Mouse (Mus musculus): ENCODE measurements at regions not wholly inside any gene's neighbourhood (a gene's known extent, or its start where the extent isn't known, plus 50 kb on each side); places are given as distances from the start of the nearest gene placed in this dataset.

DNA sequence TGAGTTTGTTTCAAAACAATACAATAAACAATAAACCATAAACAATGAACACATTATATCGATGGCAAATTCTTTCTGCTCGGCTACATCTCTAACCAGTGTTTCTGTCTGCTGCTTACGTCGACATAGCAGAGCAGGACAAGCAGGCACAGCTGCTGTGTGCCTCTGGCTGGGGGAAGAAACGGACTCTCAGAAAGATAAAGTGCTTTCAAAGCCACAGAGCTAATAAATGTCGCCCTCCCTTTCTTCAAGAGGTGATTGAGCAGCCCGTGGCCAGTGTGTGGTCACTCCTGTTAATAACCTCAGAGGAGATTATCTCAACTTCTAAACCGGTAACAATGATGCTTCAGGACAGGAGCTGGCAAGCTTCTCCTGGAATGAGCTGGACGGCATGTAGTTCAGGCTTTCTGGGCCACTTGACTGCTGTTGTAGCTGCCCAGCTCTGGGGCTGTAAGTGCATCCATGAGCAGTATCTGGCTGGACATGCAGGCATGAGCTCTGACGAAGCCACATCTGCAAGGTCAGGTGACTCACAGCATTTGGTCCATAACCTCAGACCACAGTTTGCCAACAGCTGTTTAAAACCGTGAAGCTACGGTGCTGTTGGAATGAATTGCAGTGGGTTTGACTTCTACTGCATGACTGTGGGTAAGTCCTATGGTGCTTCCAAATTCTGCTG is 55.6 kb downstream of the Evx1 start:
- 59% methylated on average over 12 of the region's 12 CpGs for WGBS
- Histone ChIP-seq H3K27me3 (replicated peaks; ENCODE audit: low read depth, poor library complexity, severe bottlenecking) (no peaks in the 10 kb centered on the region), H3K4me1 (0 out of 2 replicates have a peak, but pooled peaks cover 6% of the 10 kb centered on the region), H3K36me3 (replicated peaks) (no peaks in the 10 kb centered on the region), H3K4me3 (no peak overlapping the region), H3K9me3 (no peaks in the 10 kb centered on the region), H3K27ac (replicated peaks) (no peak overlapping the region)
- no peak for DNase-seq (ENCODE audit: low spot score)

DNA sequence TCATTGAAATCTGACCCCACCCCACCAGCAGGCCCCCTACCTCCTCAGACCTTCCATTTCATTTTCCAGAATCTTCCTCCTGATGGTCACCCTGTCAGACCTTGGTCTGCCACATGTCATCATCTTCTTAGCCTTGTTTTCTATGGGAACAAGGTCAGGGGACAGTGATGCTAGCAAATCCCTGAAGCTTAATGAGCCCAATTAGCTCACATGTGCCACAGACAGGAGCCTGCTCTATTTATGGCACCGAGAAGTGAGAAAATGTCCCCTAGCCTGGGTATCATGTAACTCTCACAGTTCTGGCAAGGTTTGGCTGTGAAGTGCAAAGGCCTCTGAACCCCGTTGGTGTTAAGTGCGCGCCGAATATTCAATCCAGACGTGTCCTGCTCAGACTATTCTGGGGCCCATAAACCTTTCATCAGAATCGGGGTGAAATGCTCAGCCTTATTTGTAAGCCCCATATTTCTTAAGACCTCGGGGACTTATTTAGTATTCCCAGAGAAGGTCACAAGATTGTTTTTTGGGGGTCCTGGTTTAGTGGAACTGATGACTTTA is 57.6 kb downstream of the Evx1 start:
- no peak overlapping the region for H3K4me3 ChIP-seq
- no peaks in the 10 kb centered on the region for H3K36me3 ChIP-seq (replicated peaks)
- H3K27me3 ChIP-seq (replicated peaks; ENCODE audit: low read depth, poor library complexity, severe bottlenecking), result no peaks in the 10 kb centered on the region
- no peak for DNase-seq (ENCODE audit: low spot score)
- no peaks in the 10 kb centered on the region for H3K9me3 ChIP-seq
- 83% methylated on average over 8 of the region's 8 CpGs for WGBS
- H3K27ac ChIP-seq (replicated peaks), result no peak overlapping the region
- 0 out of 2 replicates have a peak, but pooled peaks cover 6% of the 10 kb centered on the region for H3K4me1 ChIP-seq

DNA sequence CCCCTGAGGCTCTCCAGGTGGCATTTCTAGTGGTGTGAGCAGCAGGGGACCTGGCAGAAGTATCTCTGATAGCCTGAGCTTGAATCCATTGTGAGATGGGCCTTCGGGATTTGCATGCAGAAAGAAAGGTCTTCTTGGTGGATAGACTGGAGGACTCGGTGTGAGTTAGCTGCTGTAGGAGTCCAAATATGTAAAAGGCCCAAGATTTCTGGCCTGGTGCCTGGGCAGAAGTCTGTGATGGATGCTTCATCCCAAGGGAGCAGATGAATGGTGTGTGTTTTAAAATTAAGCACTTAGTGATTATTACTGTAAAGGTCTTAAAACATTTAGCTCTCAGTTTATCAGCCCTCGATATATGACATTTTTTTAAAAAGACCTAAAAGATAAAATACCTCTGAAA is 65.8 kb downstream of the Evx1 start:
- DNase-seq (ENCODE audit: low spot score), result no peak
- no peak overlapping the region for H3K4me3 ChIP-seq
- H3K9me3 ChIP-seq, result peaks cover 3% of the 10 kb centered on the region; the same call in 1 of the 2 replicates
- H3K36me3 ChIP-seq (replicated peaks), result no peaks in the 10 kb centered on the region
- no peaks in the 10 kb centered on the region for H3K4me1 ChIP-seq
- 86% methylated on average over 3 of the region's 3 CpGs for WGBS
- H3K27me3 ChIP-seq (replicated peaks; ENCODE audit: low read depth, poor library complexity, severe bottlenecking), result no peaks in the 10 kb centered on the region
- H3K27ac ChIP-seq (replicated peaks), result no peak overlapping the region

DNA sequence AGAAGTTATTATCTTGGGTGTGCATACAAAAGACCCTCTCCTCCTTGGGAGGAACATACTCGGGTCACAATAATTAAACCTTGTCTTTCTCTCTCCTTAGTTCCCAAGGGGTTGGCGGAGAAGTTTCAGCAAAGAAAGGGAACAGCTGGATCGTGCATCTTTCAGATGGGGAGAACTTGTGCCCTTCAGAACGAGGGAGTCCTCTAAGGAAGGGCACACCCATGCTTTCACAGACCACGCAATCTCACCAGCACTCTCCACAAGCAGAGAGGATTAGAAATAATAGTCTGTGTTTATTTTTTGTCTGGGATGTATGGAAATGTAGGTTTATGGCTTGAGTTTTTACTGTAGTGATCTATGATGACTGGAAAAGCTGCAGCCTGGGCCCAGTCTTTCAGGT is 66.3 kb downstream of the Evx1 start:
- H3K4me1 ChIP-seq, result no peaks in the 10 kb centered on the region
- H3K27me3 ChIP-seq (replicated peaks; ENCODE audit: low read depth, poor library complexity, severe bottlenecking), result no peaks in the 10 kb centered on the region
- no peak overlapping the region for H3K4me3 ChIP-seq
- no peak overlapping the region for H3K27ac ChIP-seq (replicated peaks)
- 71% methylated on average over 5 of the region's 5 CpGs for WGBS
- no peaks in the 10 kb centered on the region for H3K36me3 ChIP-seq (replicated peaks)
- H3K9me3 ChIP-seq, result peaks cover 3% of the 10 kb centered on the region; the same call in 1 of the 2 replicates
- no peak for DNase-seq (ENCODE audit: low spot score)

DNA sequence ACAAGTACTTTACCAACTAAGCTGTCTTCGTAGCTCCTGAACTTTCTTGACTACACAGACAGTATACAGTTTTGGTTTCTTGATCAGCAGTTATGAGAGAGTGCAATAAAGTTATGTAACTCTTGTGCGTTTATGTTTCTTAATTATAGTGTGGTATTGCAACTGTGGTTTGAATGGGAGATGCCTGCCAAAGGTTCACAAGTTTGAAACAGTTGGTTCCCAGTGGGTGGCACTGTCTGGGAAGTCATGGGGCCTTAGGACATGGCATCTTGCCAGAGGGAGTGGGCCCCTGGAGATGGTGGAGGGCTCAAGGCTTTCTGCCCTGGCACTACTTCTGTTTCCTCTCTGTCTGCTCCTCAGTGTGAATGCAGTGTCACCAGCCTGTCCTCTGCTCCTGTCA is 71.7 kb downstream of the Evx1 start:
- 91% methylated on average over 2 of the region's 2 CpGs for WGBS
- no peak overlapping the region for H3K27ac ChIP-seq (replicated peaks)
- no peaks in the 10 kb centered on the region for H3K27me3 ChIP-seq (replicated peaks; ENCODE audit: low read depth, poor library complexity, severe bottlenecking)
- no peak for DNase-seq (ENCODE audit: low spot score)
- H3K36me3 ChIP-seq (replicated peaks), result no peaks in the 10 kb centered on the region
- H3K4me1 ChIP-seq, result peaks cover 2% of the 10 kb centered on the region; the same call in 1 of the 2 replicates
- H3K9me3 ChIP-seq, result peaks cover 3% of the 10 kb centered on the region; the same call in 1 of the 2 replicates
- H3K4me3 ChIP-seq, result no peak overlapping the region

DNA sequence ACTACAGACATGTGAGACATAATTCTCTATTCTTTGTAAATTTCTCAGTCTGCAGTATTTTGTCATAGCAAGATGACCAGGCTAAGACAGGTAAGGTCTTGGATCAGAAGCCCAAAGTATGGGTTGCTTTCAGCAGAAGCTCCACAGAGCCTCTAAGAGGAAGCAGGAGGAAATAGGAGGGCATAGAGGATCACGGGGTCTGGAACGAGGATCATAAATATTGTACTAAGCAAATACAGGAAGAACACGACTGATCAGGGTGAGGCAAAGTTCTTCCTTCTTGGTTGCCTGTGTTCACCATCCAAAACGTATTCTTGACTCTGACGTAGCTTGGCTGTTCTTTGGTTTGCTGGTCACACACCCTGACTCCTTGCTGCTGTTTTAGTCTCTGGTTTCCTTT is 88.1 kb downstream of the Evx1 start:
- 93% methylated on average over 5 of the region's 5 CpGs for WGBS
- no peak overlapping the region for H3K27ac ChIP-seq (replicated peaks)
- no peaks in the 10 kb centered on the region for H3K27me3 ChIP-seq (replicated peaks; ENCODE audit: low read depth, poor library complexity, severe bottlenecking)
- DNase-seq (ENCODE audit: low spot score), result no peak
- H3K4me3 ChIP-seq, result no peak overlapping the region
- H3K36me3 ChIP-seq (replicated peaks), result no peaks in the 10 kb centered on the region
- no peaks in the 10 kb centered on the region for H3K4me1 ChIP-seq
- H3K9me3 ChIP-seq, result no peaks in the 10 kb centered on the region

DNA sequence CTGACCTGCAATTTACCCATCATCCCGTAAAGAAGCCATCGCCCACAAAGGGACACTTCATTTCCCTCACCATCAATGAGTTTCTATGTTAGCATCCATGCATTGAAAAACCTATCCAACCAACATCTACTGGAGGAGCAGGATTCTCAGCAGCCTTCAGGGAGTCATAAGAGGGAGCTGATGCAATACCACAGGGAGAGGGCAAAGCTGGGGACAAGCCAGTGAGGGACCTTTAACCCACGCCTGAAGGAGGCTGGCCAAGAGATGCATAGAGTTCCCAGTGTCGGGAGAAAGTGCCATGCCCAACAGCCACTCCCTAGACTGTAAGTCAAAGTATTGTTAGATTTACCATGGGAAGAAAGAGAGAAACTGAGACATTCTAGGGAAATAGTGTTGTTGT is 96.7 kb downstream of the Evx1 start:
- 88% methylated on average over 4 of the region's 4 CpGs for WGBS
- H3K4me3 ChIP-seq, result no peak overlapping the region
- H3K27me3 ChIP-seq (replicated peaks; ENCODE audit: low read depth, poor library complexity, severe bottlenecking), result no peaks in the 10 kb centered on the region; the same call in 1 of the 2 replicates
- H3K4me1 ChIP-seq, result peaks cover 3% of the 10 kb centered on the region; the same call in 1 of the 2 replicates
- no peaks in the 10 kb centered on the region for H3K9me3 ChIP-seq
- H3K36me3 ChIP-seq (replicated peaks), result no peaks in the 10 kb centered on the region
- no peak for DNase-seq (ENCODE audit: low spot score)
- no peak overlapping the region for H3K27ac ChIP-seq (replicated peaks)

DNA sequence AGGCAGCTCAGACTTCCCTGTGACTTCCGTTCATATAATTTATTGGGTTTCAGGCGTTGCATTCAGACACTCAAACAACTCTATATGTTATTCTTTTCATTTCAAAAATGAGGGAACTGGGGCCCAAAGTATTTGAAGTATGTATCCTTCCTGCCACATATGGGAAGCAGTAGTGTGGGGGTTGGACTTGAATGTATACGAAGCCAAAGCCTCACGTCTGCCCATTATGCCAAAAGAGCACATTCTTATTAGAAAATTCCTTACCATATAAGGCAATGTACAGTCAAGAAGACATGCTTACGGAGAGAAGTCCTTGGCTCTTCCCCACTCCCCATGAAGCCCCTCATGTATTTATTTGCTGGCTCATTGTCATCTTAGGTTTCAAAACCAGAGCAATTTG is 97.4 kb downstream of the Evx1 start:
- Histone ChIP-seq H3K4me3 (no peak overlapping the region), H3K27me3 (replicated peaks; ENCODE audit: low read depth, poor library complexity, severe bottlenecking) (no peaks in the 10 kb centered on the region; the same call in 1 of the 2 replicates), H3K36me3 (replicated peaks) (no peaks in the 10 kb centered on the region), H3K4me1 (peaks cover 3% of the 10 kb centered on the region; the same call in 1 of the 2 replicates), H3K9me3 (no peaks in the 10 kb centered on the region), H3K27ac (replicated peaks) (no peak overlapping the region)
- 85% methylated on average over 5 of the region's 5 CpGs for WGBS
- DNase-seq (ENCODE audit: low spot score), result no peak

DNA sequence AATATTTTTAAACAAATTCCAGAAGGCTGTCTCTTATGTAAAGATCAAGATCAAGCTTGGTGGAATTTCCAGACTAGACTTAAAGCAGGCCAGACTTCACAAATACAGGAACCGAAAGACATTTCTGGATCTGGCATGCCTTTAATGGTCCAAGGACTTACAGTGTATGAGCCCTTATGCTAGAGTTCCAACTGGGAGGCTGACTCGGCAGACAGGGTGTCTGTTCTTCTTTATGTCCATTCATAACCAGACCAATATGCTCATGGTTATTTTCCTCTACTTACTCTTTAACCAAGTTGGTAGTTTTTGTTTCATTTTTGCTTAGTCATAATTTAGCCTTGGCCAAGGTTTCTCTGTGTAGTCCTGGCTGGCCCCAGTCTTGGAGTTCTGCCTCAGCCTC is 98.0 kb downstream of the Evx1 start:
- Histone ChIP-seq H3K27ac (replicated peaks) (no peak overlapping the region), H3K27me3 (replicated peaks; ENCODE audit: low read depth, poor library complexity, severe bottlenecking) (no peaks in the 10 kb centered on the region; the same call in 1 of the 2 replicates), H3K4me1 (peaks cover 3% of the 10 kb centered on the region; the same call in 1 of the 2 replicates), H3K36me3 (replicated peaks) (no peaks in the 10 kb centered on the region), H3K4me3 (no peak overlapping the region), H3K9me3 (no peaks in the 10 kb centered on the region)
- 92% methylated on average over 2 of the region's 2 CpGs for WGBS
- DNase-seq (ENCODE audit: low spot score), result no peak

DNA sequence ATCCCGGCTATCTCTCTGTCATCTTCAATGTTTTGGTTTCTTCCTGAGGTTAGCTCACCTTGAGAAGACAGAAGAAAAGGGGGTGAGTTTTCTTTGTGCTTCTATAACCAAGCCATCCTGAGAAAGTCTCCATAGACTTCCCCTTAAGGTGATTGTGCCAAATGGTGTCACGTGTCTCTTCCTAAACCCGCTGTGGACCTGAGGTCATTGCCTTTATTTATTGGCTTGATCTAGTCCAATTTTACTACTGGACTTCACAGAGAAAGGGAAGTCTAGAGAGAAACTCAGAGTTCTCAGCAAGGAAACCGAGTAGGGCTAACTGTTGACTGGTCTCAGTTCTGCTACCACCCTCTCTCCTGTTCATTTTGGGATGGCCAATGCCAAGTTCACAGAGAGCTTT is 100.3 kb downstream of the Evx1 start:
- Histone ChIP-seq H3K27ac (replicated peaks) (no peak overlapping the region), H3K4me3 (no peak overlapping the region), H3K9me3 (no peaks in the 10 kb centered on the region), H3K27me3 (replicated peaks; ENCODE audit: low read depth, poor library complexity, severe bottlenecking) (no peaks in the 10 kb centered on the region), H3K4me1 (peaks cover 14% of the 10 kb centered on the region), H3K36me3 (replicated peaks) (no peaks in the 10 kb centered on the region)
- WGBS, result 89% methylated on average over 4 of the region's 4 CpGs
- DNase-seq (ENCODE audit: low spot score), result no peak

DNA sequence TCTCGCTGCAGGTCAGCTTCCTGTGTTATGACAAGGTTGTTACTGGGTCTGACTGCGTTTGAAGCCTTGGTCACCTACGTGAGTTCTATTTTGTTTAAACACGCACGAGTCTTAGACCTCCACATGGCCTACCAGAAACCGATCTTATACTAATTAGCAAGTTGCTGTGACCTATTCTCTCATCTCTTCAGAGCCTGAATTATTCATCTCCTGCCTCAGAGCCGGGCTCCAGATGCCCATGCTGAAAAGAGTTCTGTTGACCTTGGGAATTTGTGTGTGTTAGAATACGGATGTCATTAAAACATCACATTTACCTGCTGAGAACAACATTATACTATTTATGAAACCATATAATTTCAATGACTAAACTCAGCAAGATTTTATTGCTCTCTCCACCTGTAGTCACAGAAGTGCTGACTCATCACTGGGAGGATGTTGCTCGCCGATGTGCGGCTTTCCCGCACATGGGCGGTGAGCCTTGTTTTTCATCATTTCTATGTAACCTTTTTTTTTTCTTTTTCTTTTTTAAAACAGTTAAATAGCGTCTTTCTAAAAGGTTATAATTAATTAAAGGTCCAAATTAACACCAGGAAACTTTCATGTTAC is 102.1 kb downstream of the Evx1 start:
- DNase-seq (ENCODE audit: low spot score), result no peak
- peaks cover 20% of the 10 kb centered on the region for H3K4me1 ChIP-seq
- 92% methylated on average over 14 of the region's 14 CpGs for WGBS
- no peak overlapping the region for H3K27ac ChIP-seq (replicated peaks)
- H3K27me3 ChIP-seq (replicated peaks; ENCODE audit: low read depth, poor library complexity, severe bottlenecking), result no peaks in the 10 kb centered on the region
- H3K9me3 ChIP-seq, result no peaks in the 10 kb centered on the region
- H3K4me3 ChIP-seq, result no peak overlapping the region
- H3K36me3 ChIP-seq (replicated peaks), result no peaks in the 10 kb centered on the region

DNA sequence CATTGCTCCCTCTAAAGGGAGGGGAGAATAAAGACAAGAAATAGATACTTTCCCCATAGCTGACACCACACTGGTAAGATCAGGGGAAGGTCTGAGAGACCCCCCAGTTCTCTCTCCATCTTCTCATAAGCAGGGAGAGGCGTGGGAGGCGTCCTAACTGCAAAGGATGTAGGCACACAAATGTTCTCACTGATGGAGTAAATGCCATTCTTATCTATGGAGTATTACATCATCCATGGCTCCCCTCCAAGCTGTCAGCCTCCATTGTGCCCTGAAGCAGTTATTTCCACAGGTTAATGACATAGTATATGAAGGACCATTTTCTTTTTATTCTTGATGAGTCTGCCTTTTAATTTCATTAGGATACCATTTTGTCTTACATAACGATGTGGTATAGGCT is 103.2 kb downstream of the Evx1 start:
- H3K36me3 ChIP-seq (replicated peaks), result no peaks in the 10 kb centered on the region
- H3K4me1 ChIP-seq, result peaks cover 20% of the 10 kb centered on the region
- H3K27ac ChIP-seq (replicated peaks), result no peak overlapping the region
- no peaks in the 10 kb centered on the region for H3K27me3 ChIP-seq (replicated peaks; ENCODE audit: low read depth, poor library complexity, severe bottlenecking)
- 82% methylated on average over 3 of the region's 3 CpGs for WGBS
- H3K4me3 ChIP-seq, result no peak overlapping the region
- no peak for DNase-seq (ENCODE audit: low spot score)
- H3K9me3 ChIP-seq, result no peaks in the 10 kb centered on the region
